Mouse (Mus musculus) stomach, embryonic 15.5 days (tissue): ENCODE results near the gene Cep89. TPM values are rescaled to one million over a fixed set of nuclear protein-coding genes. Genes with fewer than 3 reads are reported as not detected.

ENCODE experiments used
- polyA plus RNA-seq: library from polyadenylated mRNA; unstranded; fragments of >200 nt; fragmentation: Nextera tagmentation; extraction: Ambion mirVana; gene quantifications from 2 replicates; pipeline ENCODE4 v1.2.1, GENCODE M21; 2015

Gene Cep89
- polyA plus RNA-seq, 1 experiment from 2014 or later = 45.4 TPM

Other genes with a start within 250 kb of the Cep89 start
- 2.4 and 3.3 TPM in 2 replicates for gene Slc7a10, start 210.7 kb upstream of the Cep89 start, polyA plus RNA-seq
- 6.3 and 7.1 TPM in 2 replicates for gene Lrp3, start 181.5 kb upstream of the Cep89 start, polyA plus RNA-seq
- gene Gpatch1, start 78.6 kb upstream of the Cep89 start, polyA plus RNA-seq = 13.2 and 13.7 TPM in 2 replicates
- 29.2 and 38.2 TPM in 2 replicates for gene Rhpn2, start 62.9 kb upstream of the Cep89 start, polyA plus RNA-seq
- 17.1 and 17.5 TPM in 2 replicates for gene Faap24, start 199 bp upstream of the Cep89 start, polyA plus RNA-seq
- gene Slc7a9, start 51.8 kb downstream of the Cep89 start, polyA plus RNA-seq = 12.6 and 15.0 TPM in 2 replicates
- gene Tdrd12, start 140.7 kb downstream of the Cep89 start, polyA plus RNA-seq = 0.44 and 0.79 TPM in 2 replicates
- gene Nudt19, start 159.3 kb downstream of the Cep89 start, polyA plus RNA-seq = 91.1 and 95.5 TPM in 2 replicates
- gene Rgs9bp, start 188.5 kb downstream of the Cep89 start, polyA plus RNA-seq = 0.08 and 0.14 TPM in 2 replicates
- gene Ankrd27, start 189.2 kb downstream of the Cep89 start, polyA plus RNA-seq = 31.3 and 33.4 TPM in 2 replicates